In genomic region chr1:135490931-135491666, GRCm38 (mm10) we compare ENCODE assay signal across 15 mouse cellular contexts.
DNase-seq lines count a peak whose midpoint lies in the region; TF ChIP-seq lines count a peak whose summit lies in the region.
"Had no signal": no experiment of that assay in that cellular context is flagged by ENCODE, and none has a peak within 500 bp of the region (broad histone marks: within the 10 kb centered on the region; RNA-seq: fewer than 3 reads in every experiment).

No protein-coding gene starts in this region.

- H3K4me1 ChIP-seq in heart, embryonic 10.5 days, result peaks cover 79% of the 10 kb centered on the region

- peaks cover 7% of the 10 kb centered on the region for H3K36me3 ChIP-seq in heart, embryonic 10.5 days
- H3K36me3 ChIP-seq: embryonic facial prominence, embryonic 15.5 days; forebrain, embryonic 15.5 days; hindbrain, embryonic 13.5 days had no signal

- no peak for TF ChIP-seq CTCF in left cerebral cortex, adult 2 months (IDR thresholded peaks at IDR 0.05)

- no peaks in the 10 kb centered on the region for H3K27me3 ChIP-seq in heart, embryonic 10.5 days (ENCODE audit: insufficient read depth, poor library complexity, severe bottlenecking)
- H3K27me3 ChIP-seq: embryonic facial prominence, embryonic 15.5 days; forebrain, embryonic 15.5 days; hindbrain, embryonic 13.5 days had no signal

- WGBS in heart, embryonic 10.5 days, result 49% methylated on average over 10 of the region's 10 CpGs

- intact Hi-C loops in heart, postnatal 10 days (cut with DNase I), result no loop called here
- intact Hi-C loops in left cerebral cortex, postnatal 4 days (cut with DNase I), result no loop called here
- intact Hi-C loops in left cerebral cortex, adult 2 months (cut with DNase I), result no loop called here

- H3K9me3 ChIP-seq in heart, embryonic 10.5 days, result no peaks in the 10 kb centered on the region
- H3K9me3 ChIP-seq: embryonic facial prominence, embryonic 15.5 days; forebrain, embryonic 15.5 days; hindbrain, embryonic 13.5 days had no signal

- no peak overlapping the region for H3K4me3 ChIP-seq in heart, embryonic 10.5 days
- no peak overlapping the region for H3K4me3 ChIP-seq in left cerebral cortex, adult 2 months
- H3K4me3 ChIP-seq: embryonic facial prominence, embryonic 15.5 days; forebrain, embryonic 15.5 days; hindbrain, embryonic 13.5 days had no signal

- peak overlapping the region; percentile 52; the same call in 1 of the 2 replicates for H3K27ac ChIP-seq in heart, embryonic 10.5 days
- H3K27ac ChIP-seq in left cerebral cortex, adult 2 months, result no peak overlapping the region
- H3K27ac ChIP-seq: embryonic facial prominence, embryonic 15.5 days; forebrain, embryonic 15.5 days; hindbrain, embryonic 13.5 days had no signal

- DNase-seq in heart, embryonic 10.5 days (ENCODE audit: low spot score), result no peak
- no peak for DNase-seq in heart, postnatal 10 days
- peak; percentile 20 for DNase-seq in left cerebral cortex, postnatal 4 days
- no peak for DNase-seq in left cerebral cortex, adult 2 months (ENCODE audit: extremely low spot score in 1 of 2, low spot score in 2 of 2)
- peak; percentile 61 for DNase-seq in forelimb bud, embryonic 11.5 days (ENCODE audit: low read depth, low spot score)
- DNase-seq in yolk sac, embryonic 10.5 days (ENCODE audit: low spot score), result peak; percentile 45
- DNase-seq in layer of hippocampus, adult 18-20 months (ENCODE audit: low spot score in 2 of 2), result no peak
- DNase-seq: adrenal gland, postnatal 36 days; gastrocnemius, postnatal 14 days; kidney, adult 9 months; lung, embryonic 14.5 days; thymus, postnatal 36 days had no signal

Comparison
In these comparisons a context has a peak if more than half of its experiments do, and no peak if none do; other contexts are left out.
1. DNase-seq: peak in left cerebral cortex, postnatal 4 days (single experiment), forelimb bud, embryonic 11.5 days (single experiment) and yolk sac, embryonic 10.5 days (single experiment); none in heart, embryonic 10.5 days (single experiment), heart, postnatal 10 days (0 of 2), left cerebral cortex, adult 2 months (0 of 2) and layer of hippocampus, adult 18-20 months (0 of 2).